In the genomic region with DNA sequence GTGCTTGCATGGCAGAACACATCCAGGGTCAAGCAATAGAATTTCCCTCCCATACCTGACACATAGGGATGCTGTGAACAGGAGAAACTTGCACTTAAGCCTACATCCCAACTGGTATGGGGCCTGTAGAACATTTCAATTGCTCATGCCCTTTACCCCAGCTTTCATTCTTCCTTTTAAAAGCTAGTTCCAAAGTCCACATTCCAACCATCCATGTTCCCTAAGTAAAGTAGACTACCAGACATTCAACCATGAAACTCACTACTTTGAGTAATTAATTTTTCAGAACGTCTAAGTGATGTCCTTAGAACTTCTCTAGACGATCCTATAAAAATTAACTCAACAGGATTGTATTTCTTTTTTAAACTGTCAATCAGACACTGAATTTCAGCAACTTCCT, we compare ENCODE assay signal across 31 mouse cellular contexts.
"Had no signal": no experiment of that assay in that cellular context is flagged by ENCODE, and none has a peak within 500 bp of the region (broad histone marks: within the 10 kb centered on the region; RNA-seq: fewer than 3 reads in every experiment).

No protein-coding gene starts in this region.

- H3K27ac ChIP-seq: limb, embryonic 10.5 days; limb, embryonic 12.5 days; limb, embryonic 13.5 days; limb, embryonic 15.5 days; liver, embryonic 13.5 days; liver, embryonic 14.5 days; liver, embryonic 15.5 days; lung, embryonic 15.5 days; macrophage; midbrain, embryonic 10.5 days; midbrain, embryonic 12.5 days; midbrain, embryonic 13.5 days; midbrain, embryonic 15.5 days; neural tube, embryonic 12.5 days had no signal

- H3K4me1 ChIP-seq: limb, embryonic 10.5 days; limb, embryonic 12.5 days; limb, embryonic 13.5 days; limb, embryonic 15.5 days; liver, embryonic 13.5 days; liver, embryonic 15.5 days; lung, embryonic 15.5 days; megakaryocyte, embryonic 14.5 days; midbrain, embryonic 10.5 days; midbrain, embryonic 12.5 days; midbrain, embryonic 13.5 days; midbrain, embryonic 15.5 days; neural tube, embryonic 12.5 days had no signal

- H3K27me3 ChIP-seq: limb, embryonic 12.5 days; limb, embryonic 13.5 days; limb, embryonic 15.5 days; liver, embryonic 13.5 days; liver, embryonic 15.5 days; lung, embryonic 15.5 days; megakaryocyte, embryonic 14.5 days; midbrain, embryonic 12.5 days; midbrain, embryonic 13.5 days; midbrain, embryonic 15.5 days; neural tube, embryonic 12.5 days had no signal

- H3K4me2 ChIP-seq: limb, embryonic 12.5 days; limb, embryonic 13.5 days; limb, embryonic 15.5 days; liver, embryonic 11.5 days; liver, embryonic 13.5 days; liver, embryonic 15.5 days; lung, embryonic 14.5 days; lung, embryonic 15.5 days; midbrain, embryonic 11.5 days; midbrain, embryonic 12.5 days; midbrain, embryonic 13.5 days; midbrain, embryonic 15.5 days; neural tube, embryonic 12.5 days had no signal

- H3K9me3 ChIP-seq: limb, embryonic 10.5 days; limb, embryonic 12.5 days; limb, embryonic 13.5 days; limb, embryonic 15.5 days; liver, embryonic 13.5 days; liver, embryonic 15.5 days; lung, embryonic 15.5 days; midbrain, embryonic 10.5 days; midbrain, embryonic 12.5 days; midbrain, embryonic 13.5 days; midbrain, embryonic 15.5 days; neural tube, embryonic 12.5 days had no signal

- ATAC-seq: liver, postnatal 0 days; lung, postnatal 0 days; midbrain, embryonic 13.5 days; midbrain, embryonic 15.5 days; midbrain, embryonic 16.5 days had no signal

- H3K36me3 ChIP-seq: limb, embryonic 10.5 days; limb, embryonic 12.5 days; limb, embryonic 13.5 days; limb, embryonic 15.5 days; liver, embryonic 13.5 days; liver, embryonic 15.5 days; lung, embryonic 15.5 days; midbrain, embryonic 10.5 days; midbrain, embryonic 12.5 days; midbrain, embryonic 13.5 days; midbrain, embryonic 15.5 days; neural tube, embryonic 12.5 days had no signal

- H3K9ac ChIP-seq: limb, embryonic 12.5 days; limb, embryonic 13.5 days; limb, embryonic 15.5 days; liver, embryonic 13.5 days; liver, embryonic 14.5 days; liver, embryonic 15.5 days; liver, postnatal 0 days; lung, embryonic 14.5 days; lung, embryonic 15.5 days; midbrain, embryonic 12.5 days; midbrain, embryonic 13.5 days; midbrain, embryonic 15.5 days; neural tube, embryonic 12.5 days had no signal

- H3K4me3 ChIP-seq: limb, embryonic 10.5 days; limb, embryonic 12.5 days; limb, embryonic 13.5 days; limb, embryonic 15.5 days; liver, embryonic 13.5 days; liver, embryonic 15.5 days; lung, embryonic 15.5 days; megakaryocyte, embryonic 14.5 days; midbrain, embryonic 10.5 days; midbrain, embryonic 12.5 days; midbrain, embryonic 13.5 days; midbrain, embryonic 15.5 days; myocyte; neural tube, embryonic 12.5 days had no signal

- DNase-seq: left cerebral cortex, postnatal 4 days; liver; liver, embryonic 13.5 days; liver, postnatal 0 days; lung, adult 18-20 months; lung, adult 2 months; lung, embryonic 14.5 days; lung, postnatal 10 days; lung, postnatal 14 days; lung, postnatal 36 days; lung, postnatal 4 days; midbrain, embryonic 14.5 days had no signal
